Mouse (Mus musculus) CD4-positive, CD25-positive, alpha-beta regulatory T cell, adult 2 months (primary cell): ENCODE data around the gene Olfr419.

ENCODE experiments used
- DNase-seq: peaks from one replicate; pipeline ENCODE4 v3.0.0-alpha.2; 2012; ENCODE audit warnings: low read depth, low spot score

Olfr419 gene

DNA sequence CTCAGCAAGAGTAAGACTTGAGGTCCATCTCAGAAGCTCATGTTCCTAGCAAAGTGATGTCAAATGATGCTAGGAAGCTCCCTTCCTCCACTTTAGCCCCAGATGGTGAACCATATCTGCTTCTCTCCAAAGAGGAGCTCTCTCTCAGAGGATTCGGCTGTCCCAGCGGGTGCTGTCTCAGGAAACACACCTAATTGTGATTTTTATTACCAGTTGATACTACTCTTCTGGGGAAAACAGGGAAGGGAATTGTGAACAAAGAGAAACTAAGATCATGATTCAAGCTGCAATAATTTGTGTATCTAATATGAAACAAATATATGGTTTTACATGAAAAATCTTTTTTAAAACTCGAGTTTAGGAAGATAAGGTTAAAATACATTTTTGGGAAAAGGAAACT lies at the start of gene Olfr419:
Olfr419 (minus strand) TSS at position 101 of the 400 bp plus-strand sequence.
- no peak for DNase-seq

- DNase-seq, result no peak
Observed at GRCm38 (mm10) chr1:174270643-174271042, 18.8 kb upstream of the Olfr419 start.

GRCm38 (mm10) chr1:174269162-174269561 lies 17.3 kb upstream of the Olfr419 start:
- no peak for DNase-seq

DNA sequence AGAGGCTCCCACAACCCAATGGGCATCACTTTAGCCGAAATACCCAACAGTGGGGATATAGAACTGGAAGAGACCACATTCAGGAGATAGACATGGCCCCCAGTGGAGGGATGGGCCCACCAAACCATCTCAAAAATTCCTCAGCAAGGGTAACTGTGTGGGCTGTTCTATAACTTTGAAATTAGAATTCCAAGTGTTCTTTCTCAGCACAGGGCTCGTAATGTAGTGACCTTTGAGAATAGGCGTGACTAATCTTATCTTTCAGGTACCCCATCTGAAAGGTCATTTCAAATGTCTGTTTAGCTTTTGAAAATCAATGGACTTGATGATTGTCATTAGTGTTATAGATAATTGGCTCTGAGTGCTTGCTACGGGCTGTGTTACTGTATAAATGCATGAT lies 16.0 kb upstream of the Olfr419 start:
- no peak for DNase-seq

DNA sequence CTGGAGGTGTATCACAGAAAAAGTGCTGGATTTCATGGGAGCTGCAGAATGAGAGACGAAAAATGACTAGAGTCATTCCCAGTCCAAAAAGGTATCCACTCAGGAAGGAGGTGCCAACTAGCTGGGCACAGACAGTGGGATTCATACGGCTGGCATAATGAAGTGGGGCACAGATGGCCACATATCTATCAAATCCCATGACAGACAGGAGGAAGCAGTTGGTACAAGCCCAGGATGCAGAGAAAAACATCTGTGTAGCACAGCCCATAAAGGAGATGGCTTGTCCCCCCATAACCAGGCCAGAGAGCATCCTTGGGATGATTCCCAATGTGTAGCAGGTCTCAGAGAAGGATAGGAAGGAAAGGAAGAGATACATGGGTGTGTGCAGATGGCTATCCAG lies 1.5 kb downstream of the Olfr419 start:
- no peak for DNase-seq

- no peak for DNase-seq
Observed at GRCm38 (mm10) chr1:174247170-174247569, 4.7 kb downstream of the Olfr419 start.

DNA sequence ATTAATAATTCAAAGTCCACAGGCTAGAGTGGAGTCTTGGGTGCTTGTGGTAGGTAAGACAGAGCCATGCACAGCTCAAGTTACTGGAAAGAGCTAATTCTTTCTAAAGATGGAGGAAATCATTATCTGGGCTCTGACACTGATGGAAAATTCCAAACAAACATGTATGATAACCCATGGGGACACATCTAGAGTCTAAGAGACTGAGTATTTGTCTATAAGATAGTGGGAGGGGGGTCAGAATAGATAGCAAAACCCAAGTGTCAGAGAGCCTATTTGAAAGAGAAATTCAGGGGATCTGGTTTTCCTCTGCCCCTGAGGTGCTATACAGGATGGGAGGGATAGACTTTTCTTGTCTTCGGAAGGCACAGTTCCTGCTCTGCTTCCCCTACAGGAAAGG lies 5.8 kb downstream of the Olfr419 start:
- no peak for DNase-seq

GRCm38 (mm10) chr1:174244621-174245020 lies 7.2 kb downstream of the Olfr419 start:
- DNase-seq, result no peak

DNA sequence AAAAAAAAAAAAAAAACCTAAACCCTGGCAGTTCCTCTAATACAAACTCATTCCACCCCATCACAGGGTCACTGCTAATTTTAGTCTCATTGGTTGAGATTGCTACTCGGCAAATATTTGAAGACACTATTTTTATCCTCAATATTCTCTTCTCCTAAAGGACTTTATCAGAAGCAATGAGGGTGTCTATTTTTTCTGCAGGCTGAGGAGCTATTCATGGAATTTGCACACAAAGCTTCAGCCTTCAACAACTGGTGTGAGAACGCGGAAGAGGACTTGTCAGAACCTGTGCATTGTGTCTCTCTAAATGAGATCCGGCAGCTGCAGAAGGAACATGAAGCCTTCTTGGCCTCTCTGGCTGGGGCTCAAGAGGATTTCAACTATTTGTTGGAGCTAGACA lies 11.9 kb downstream of the Olfr419 start:
- no peak for DNase-seq

GRCm38 (mm10) chr1:174216528-174217204 lies 35.2 kb downstream of the Olfr419 start:
- no peak for DNase-seq

GRCm38 (mm10) chr1:174215270-174216038 lies 36.4 kb downstream of the Olfr419 start:
- DNase-seq, result no peak

GRCm38 (mm10) chr1:174212286-174212685 lies 39.6 kb downstream of the Olfr419 start:
- no peak for DNase-seq

- DNase-seq, result no peak
Observed at GRCm38 (mm10) chr1:174204699-174205098, 47.2 kb downstream of the Olfr419 start.
